Mouse (Mus musculus) neural tube, embryonic 15.5 days (tissue): ENCODE results near the gene Ankrd33. TPM values are rescaled to one million over a fixed set of nuclear protein-coding genes. Genes with fewer than 3 reads are reported as not detected.
"Not testable (repeated sequence)": the region's sequence is repeated elsewhere in the genome, so short reads cannot be mapped to it uniquely, and the experiment has no call there.

Experiments used
- ATAC-seq: fragments of 200-750 bp; cut with Nextera tagmentation; 2 replicates; pipeline ENCODE4 v1.8.0; 2017; ENCODE audit warnings: mild to moderate bottlenecking, moderate TSS enrichment, moderate library complexity; ENCODE audit not compliant: low FRiP score
- H3K27ac ChIP-seq: fragments of 300-500 bp; sonication (generic); replicated peaks from 2 replicates; pipeline ENCODE4 v1.5.1; 2015; ENCODE audit warnings: mild to moderate bottlenecking, inconsistent platforms
- H3K27me3 ChIP-seq: fragments of 300-500 bp; sonication (generic); replicated peaks from 2 replicates; pipeline ENCODE4 v1.6.1; 2015; ENCODE audit warnings: inconsistent platforms
- H3K36me3 ChIP-seq: fragments of 300-500 bp; sonication (generic); 2 replicates; pipeline ENCODE4 v1.6.1; 2015; ENCODE audit warnings: inconsistent platforms
- H3K4me1 ChIP-seq: fragments of 300-500 bp; sonication (generic); 2 replicates; pipeline ENCODE4 v1.6.1; 2015; ENCODE audit warnings: inconsistent platforms
- H3K4me2 ChIP-seq: fragments of 300-500 bp; sonication (generic); 2 replicates; pipeline ENCODE4 v1.6.1; 2015; ENCODE audit warnings: inconsistent platforms, mild to moderate bottlenecking, moderate library complexity
- H3K4me3 ChIP-seq: fragments of 300-500 bp; sonication (generic); replicated peaks from 2 replicates; pipeline ENCODE4 v1.5.1; 2015; ENCODE audit warnings: mild to moderate bottlenecking, inconsistent platforms
- H3K9ac ChIP-seq: fragments of 300-500 bp; sonication (generic); replicated peaks from 2 replicates; pipeline ENCODE4 v1.6.1; 2015; ENCODE audit warnings: mild to moderate bottlenecking, inconsistent platforms
- H3K9me3 ChIP-seq: fragments of 300-500 bp; sonication (generic); replicated peaks from 2 replicates; pipeline ENCODE4 v1.6.1; 2016; ENCODE audit warnings: inconsistent platforms
- WGBS: fragments of 180-500 bp; shearing (Covaris S2); methylation state at CpG from one replicate; pipeline ENCODE4 v1.1.7; 2015; ENCODE audit warnings: mixed read lengths; 5-methylcytosine and 5-hydroxymethylcytosine counted together
- polyA plus RNA-seq: library from polyadenylated mRNA; unstranded; fragments of >200 nt; fragmentation: Nextera tagmentation; extraction: Ambion mirVana; gene quantifications from 2 replicates; pipeline ENCODE4 v1.2.1, GENCODE M21; 2015

Ankrd33 gene
- polyA plus RNA-seq, 1 experiment from 2014 or later: not detected

- Histone ChIP-seq H3K9ac (no peak overlapping the region), H3K27ac (no peak overlapping the region), H3K27me3 (no peaks in the 10 kb centered on the region), H3K4me2 (no peak overlapping the region), H3K9me3 (no peaks in the 10 kb centered on the region), H3K4me3 (no peak overlapping the region), H3K4me1 (no peaks in the 10 kb centered on the region), H3K36me3 (no peaks in the 10 kb centered on the region)
- 84% methylated on average over 10 of the region's 10 CpGs for WGBS
- ATAC-seq: no peak
These were observed 9.5 kb upstream of the Ankrd33 start for GRCm38 (mm10) chr15:101106011-101106410.

- H3K4me2 ChIP-seq: no peak overlapping the region
- ATAC-seq: no peak
- no peaks in the 10 kb centered on the region for H3K4me1 ChIP-seq
- no peak overlapping the region for H3K9ac ChIP-seq
- 84% methylated on average over 5 of the region's 5 CpGs for WGBS
- no peak overlapping the region for H3K27ac ChIP-seq
- no peak overlapping the region for H3K4me3 ChIP-seq
- H3K36me3 ChIP-seq: no peaks in the 10 kb centered on the region
- no peaks in the 10 kb centered on the region for H3K9me3 ChIP-seq
- no peaks in the 10 kb centered on the region for H3K27me3 ChIP-seq
These were observed 7.5 kb upstream of the Ankrd33 start for GRCm38 (mm10) chr15:101107906-101108671.

- no peak for ATAC-seq
- Histone ChIP-seq H3K27ac (no peak overlapping the region; the same call in 1 of the 2 replicates), H3K36me3 (no peaks in the 10 kb centered on the region), H3K4me2 (no peak overlapping the region), H3K9ac (no peak overlapping the region), H3K27me3 (no peaks in the 10 kb centered on the region), H3K4me3 (no peak overlapping the region), H3K4me1 (no peaks in the 10 kb centered on the region), H3K9me3 (no peaks in the 10 kb centered on the region)
- WGBS: 67% methylated on average over 8 of the region's 8 CpGs
These were observed 2.4 kb upstream of the Ankrd33 start for GRCm38 (mm10) chr15:101113176-101113575.

- H3K4me1 ChIP-seq, H3K4me3 ChIP-seq, H3K9me3 ChIP-seq, H3K4me2 ChIP-seq, H3K27ac ChIP-seq, H3K27me3 ChIP-seq, H3K36me3 ChIP-seq, ATAC-seq, H3K9ac ChIP-seq: not testable (repeated sequence)
- 88% methylated on average over 2 of the region's 2 CpGs for WGBS
These were observed 1.8 kb upstream of the Ankrd33 start for GRCm38 (mm10) chr15:101113778-101114177.

GRCm38 (mm10) chr15:101118399-101119125 is 3.0 kb downstream of the Ankrd33 start:
- Histone ChIP-seq H3K9me3 (no peaks in the 10 kb centered on the region), H3K27me3 (no peaks in the 10 kb centered on the region), H3K4me3 (no peak overlapping the region), H3K4me1 (no peaks in the 10 kb centered on the region), H3K4me2 (no peak overlapping the region), H3K36me3 (no peaks in the 10 kb centered on the region), H3K27ac (no peak overlapping the region), H3K9ac (no peak overlapping the region)
- 66% methylated on average over 14 of the region's 14 CpGs for WGBS
- ATAC-seq: no peak

- no peak overlapping the region for H3K4me3 ChIP-seq
- WGBS: 79% methylated on average over 9 of the region's 9 CpGs
- no peak overlapping the region for H3K4me2 ChIP-seq
- H3K9me3 ChIP-seq: no peaks in the 10 kb centered on the region
- ATAC-seq: no peak
- no peaks in the 10 kb centered on the region for H3K36me3 ChIP-seq
- no peak overlapping the region for H3K9ac ChIP-seq
- H3K27me3 ChIP-seq: 0 out of 2 replicates have a peak, but pooled peaks cover 4% of the 10 kb centered on the region
- H3K27ac ChIP-seq: no peak overlapping the region
- H3K4me1 ChIP-seq: no peaks in the 10 kb centered on the region
These were observed 6.1 kb downstream of the Ankrd33 start for GRCm38 (mm10) chr15:101121411-101122289.

GRCm38 (mm10) chr15:101122290-101122589 is 6.7 kb downstream of the Ankrd33 start:
- H3K4me1 ChIP-seq: no peaks in the 10 kb centered on the region
- H3K4me3 ChIP-seq: no peak overlapping the region
- no peak for ATAC-seq
- H3K9ac ChIP-seq: no peak overlapping the region
- WGBS: 43% methylated on average over 2 of the region's 2 CpGs
- H3K27me3 ChIP-seq: peaks cover 9% of the 10 kb centered on the region; the same call in 1 of the 2 replicates
- H3K27ac ChIP-seq: no peak overlapping the region
- H3K36me3 ChIP-seq: no peaks in the 10 kb centered on the region
- H3K9me3 ChIP-seq: no peaks in the 10 kb centered on the region
- no peak overlapping the region for H3K4me2 ChIP-seq

GRCm38 (mm10) chr15:101123202-101123601 is 7.6 kb downstream of the Ankrd33 start:
- Histone ChIP-seq H3K36me3 (no peaks in the 10 kb centered on the region), H3K9me3 (no peaks in the 10 kb centered on the region), H3K27ac (no peak overlapping the region), H3K4me3 (no peak overlapping the region), H3K4me1 (peaks cover 1% of the 10 kb centered on the region; the same call in 1 of the 2 replicates), H3K9ac (no peak overlapping the region), H3K4me2 (no peak overlapping the region), H3K27me3 (peaks cover 18% of the 10 kb centered on the region)
- no peak for ATAC-seq
- WGBS: 41% methylated on average over 4 of the region's 4 CpGs

- WGBS: 93% methylated on average over 6 of the region's 6 CpGs
- Histone ChIP-seq H3K27ac (no peak overlapping the region), H3K27me3 (peaks cover 40% of the 10 kb centered on the region), H3K9ac (no peak overlapping the region), H3K36me3 (no peaks in the 10 kb centered on the region), H3K4me3 (no peak overlapping the region), H3K4me2 (no peak overlapping the region), H3K9me3 (no peaks in the 10 kb centered on the region), H3K4me1 (peaks cover 12% of the 10 kb centered on the region)
- ATAC-seq: no peak
These were observed 10.0 kb downstream of the Ankrd33 start for GRCm38 (mm10) chr15:101125561-101125960.

- no peak overlapping the region for H3K4me2 ChIP-seq
- no peak overlapping the region for H3K9ac ChIP-seq
- H3K9me3 ChIP-seq: no peaks in the 10 kb centered on the region
- H3K36me3 ChIP-seq: no peaks in the 10 kb centered on the region
- no peak overlapping the region for H3K4me3 ChIP-seq
- 83% methylated on average over 12 of the region's 12 CpGs for WGBS
- peaks cover 49% of the 10 kb centered on the region for H3K27me3 ChIP-seq
- H3K4me1 ChIP-seq: peaks cover 19% of the 10 kb centered on the region
- no peak overlapping the region for H3K27ac ChIP-seq
- ATAC-seq: no peak
These were observed 11.5 kb downstream of the Ankrd33 start for GRCm38 (mm10) chr15:101126876-101127544.
